Mouse (Mus musculus) CD4-positive, CD25-positive, alpha-beta regulatory T cell, adult 4 months (primary cell): Measurements from ENCODE around the gene Hist2h2aa1. TPM values are rescaled to one million over a fixed set of nuclear protein-coding genes. Genes with fewer than 3 reads are reported as not detected.
"Not testable (repeated sequence)": the region's sequence is repeated elsewhere in the genome, so short reads cannot be mapped to it uniquely, and the experiment has no call there.

Experiments
- ATAC-seq: one replicate; pipeline ENCODE4 v1.8.0; 2017
- polyA plus RNA-seq, 2 experiments: library from polyadenylated mRNA; unstranded; fragments of 100-300 nt; shearing (Covaris generic); gene quantifications; one replicate each; pipeline ENCODE4 v1.2.1; 2017

Gene Hist2h2aa1
- polyA plus RNA-seq = 10 to 100 TPM in 1 of 2 experiments, not detected in 1; 21.7 TPM

GRCm38 (mm10) chr3:96245003-96245886, at the start of gene Hist2h2aa1:
Gene Hist2h2aa1, plus strand, starts transcription at chr3:96245497.
- peak; percentile 80 for ATAC-seq

- ATAC-seq = no peak
These were observed 49.5 kb upstream of the Hist2h2aa1 start for GRCm38 (mm10) chr3:96195616-96196313.

- no peak for ATAC-seq
These were observed 48.7 kb upstream of the Hist2h2aa1 start for GRCm38 (mm10) chr3:96196437-96197128.

- ATAC-seq = peak; percentile 82
These were observed 48.1 kb upstream of the Hist2h2aa1 start for GRCm38 (mm10) chr3:96197129-96197749.

- ATAC-seq = peak; percentile 83
These were observed 47.1 kb upstream of the Hist2h2aa1 start for GRCm38 (mm10) chr3:96198181-96198580.

- not testable (repeated sequence) for ATAC-seq
These were observed 46.6 kb upstream of the Hist2h2aa1 start for GRCm38 (mm10) chr3:96198601-96199251.

- ATAC-seq = no peak
These were observed 45.6 kb upstream of the Hist2h2aa1 start for GRCm38 (mm10) chr3:96199731-96200130.

GRCm38 (mm10) chr3:96207819-96208218, 37.5 kb upstream of the Hist2h2aa1 start:
- no peak for ATAC-seq

GRCm38 (mm10) chr3:96209242-96209641, 36.1 kb upstream of the Hist2h2aa1 start:
- ATAC-seq = no peak

GRCm38 (mm10) chr3:96219191-96219641, 26.1 kb upstream of the Hist2h2aa1 start:
- ATAC-seq = peak; percentile 9

GRCm38 (mm10) chr3:96219661-96220130, 25.6 kb upstream of the Hist2h2aa1 start, which contains the start of the genes Bola1 and Hist2h2ab:
Gene Bola1, minus strand, starts transcription at chr3:96219709.
Gene Hist2h2ab, plus strand, starts transcription at chr3:96219865.
- ATAC-seq = peak; percentile 71

GRCm38 (mm10) chr3:96220131-96220764, 25.0 kb upstream of the Hist2h2aa1 start:
- not testable (repeated sequence) for ATAC-seq

- ATAC-seq = peak; percentile 75
These were observed 24.3 kb upstream of the Hist2h2aa1 start, which contains the start of the genes Hist2h2ac and Hist2h2be for GRCm38 (mm10) chr3:96220765-96221639. Gene Hist2h2ac, minus strand, starts transcription at chr3:96220880. Gene Hist2h2be, plus strand, starts transcription at chr3:96221119.

- no peak for ATAC-seq
These were observed 23.7 kb upstream of the Hist2h2aa1 start for GRCm38 (mm10) chr3:96221640-96222038.

- no peak for ATAC-seq
These were observed 22.5 kb upstream of the Hist2h2aa1 start for GRCm38 (mm10) chr3:96222774-96223173.

GRCm38 (mm10) chr3:96225421-96225820, 19.9 kb upstream of the Hist2h2aa1 start:
- ATAC-seq = no peak

GRCm38 (mm10) chr3:96226695-96227648, 18.3 kb upstream of the Hist2h2aa1 start:
- no peak for ATAC-seq

GRCm38 (mm10) chr3:96228828-96229227, 16.5 kb upstream of the Hist2h2aa1 start:
- ATAC-seq = no peak

- ATAC-seq = no peak
These were observed 14.9 kb upstream of the Hist2h2aa1 start for GRCm38 (mm10) chr3:96230404-96230803.
